Mouse (Mus musculus) heart, embryonic 14.5 days (tissue): ENCODE measurements around the gene Snapc5. TPM values are rescaled to one million over a fixed set of nuclear protein-coding genes. Genes with fewer than 3 reads are reported as not detected.
"Not testable (repeated sequence)": the region's sequence is repeated elsewhere in the genome, so short reads cannot be mapped to it uniquely, and the experiment has no call there.

ENCODE experiments used
- ATAC-seq: fragments of 200-750 bp; cut with Nextera tagmentation; 2 replicates; pipeline ENCODE4 v1.8.0; 2017; ENCODE audit warnings: low read depth, moderate TSS enrichment; ENCODE audit not compliant: insufficient number of reproducible peaks, insufficient read depth, low FRiP score
- H3K27ac ChIP-seq, 2 experiments: fragments of 200-500 bp in 1 of 2; fragments of 300-500 bp in 1 of 2; sonication (generic) in 1 of 2; replicated peaks in 1 of 2; 2 replicates each; pipeline ENCODE4 v1.5.1; 2012 to 2014; ENCODE audit warnings: low read depth in 2 of 2, low read length in 2 of 2, control low read depth in 1 of 2, mild to moderate bottlenecking in 1 of 2, mixed read lengths in 1 of 2; ENCODE audit not compliant: control insufficient read depth in 1 of 2, insufficient read depth in 1 of 2
- H3K27me3 ChIP-seq: fragments of 300-500 bp; sonication (generic); 2 replicates; pipeline ENCODE4 v1.6.1; 2014; ENCODE audit warnings: mild to moderate bottlenecking, low read length, control low read depth; ENCODE audit not compliant: control insufficient read depth, insufficient read depth
- H3K36me3 ChIP-seq: fragments of 300-500 bp; sonication (generic); 2 replicates; pipeline ENCODE4 v1.6.1; 2014; ENCODE audit warnings: mild to moderate bottlenecking, control low read depth, low read length, mixed read lengths; ENCODE audit not compliant: control insufficient read depth, insufficient read depth
- H3K4me1 ChIP-seq, 2 experiments: fragments of 200-500 bp in 1 of 2; fragments of 300-500 bp in 1 of 2; sonication (generic) in 1 of 2; 2 replicates each; pipeline ENCODE4 v1.6.1; 2012 to 2014; ENCODE audit warnings: low read length in 2 of 2, control low read depth in 1 of 2, mixed read lengths in 1 of 2; ENCODE audit not compliant: control insufficient read depth in 2 of 2, insufficient read depth in 2 of 2
- H3K4me2 ChIP-seq: fragments of 300-500 bp; sonication (generic); 2 replicates; pipeline ENCODE4 v1.6.1; 2014; ENCODE audit warnings: mild to moderate bottlenecking, low read length
- H3K4me3 ChIP-seq, 2 experiments: fragments of 200-500 bp in 1 of 2; fragments of 300-500 bp in 1 of 2; sonication (generic) in 1 of 2; 2 replicates each; pipeline ENCODE4 v1.5.1; 2012 to 2014; ENCODE audit warnings: low read length in 2 of 2, mild to moderate bottlenecking in 2 of 2, control low read depth in 1 of 2, low read depth in 1 of 2, moderate library complexity in 1 of 2; ENCODE audit not compliant: control insufficient read depth in 1 of 2, insufficient read depth in 1 of 2
- H3K9ac ChIP-seq: fragments of 300-500 bp; sonication (generic); 2 replicates; pipeline ENCODE4 v1.6.1; 2014; ENCODE audit warnings: mild to moderate bottlenecking, low read length
- H3K9me3 ChIP-seq: fragments of 300-500 bp; sonication (generic); 2 replicates; pipeline ENCODE4 v1.6.1; 2016; ENCODE audit warnings: low read length, control low read depth; ENCODE audit not compliant: control insufficient read depth
- WGBS: fragments of 180-500 bp; shearing (Covaris S2); extraction: QIAGEN DNeasy Blood & Tissue Kit; methylation state at CpG from one replicate; pipeline ENCODE4 v1.1.7; 2014; 5-methylcytosine and 5-hydroxymethylcytosine counted together
- polyA plus RNA-seq: library from polyadenylated mRNA; unstranded; fragments of >200 nt; fragmentation: Nextera tagmentation; extraction: Ambion mirVana; gene quantifications from 2 replicates; pipeline ENCODE4 v1.2.1, GENCODE M21; 2014

Gene Snapc5
- 27.6 and 29.8 TPM in 2 replicates for polyA plus RNA-seq

DNA sequence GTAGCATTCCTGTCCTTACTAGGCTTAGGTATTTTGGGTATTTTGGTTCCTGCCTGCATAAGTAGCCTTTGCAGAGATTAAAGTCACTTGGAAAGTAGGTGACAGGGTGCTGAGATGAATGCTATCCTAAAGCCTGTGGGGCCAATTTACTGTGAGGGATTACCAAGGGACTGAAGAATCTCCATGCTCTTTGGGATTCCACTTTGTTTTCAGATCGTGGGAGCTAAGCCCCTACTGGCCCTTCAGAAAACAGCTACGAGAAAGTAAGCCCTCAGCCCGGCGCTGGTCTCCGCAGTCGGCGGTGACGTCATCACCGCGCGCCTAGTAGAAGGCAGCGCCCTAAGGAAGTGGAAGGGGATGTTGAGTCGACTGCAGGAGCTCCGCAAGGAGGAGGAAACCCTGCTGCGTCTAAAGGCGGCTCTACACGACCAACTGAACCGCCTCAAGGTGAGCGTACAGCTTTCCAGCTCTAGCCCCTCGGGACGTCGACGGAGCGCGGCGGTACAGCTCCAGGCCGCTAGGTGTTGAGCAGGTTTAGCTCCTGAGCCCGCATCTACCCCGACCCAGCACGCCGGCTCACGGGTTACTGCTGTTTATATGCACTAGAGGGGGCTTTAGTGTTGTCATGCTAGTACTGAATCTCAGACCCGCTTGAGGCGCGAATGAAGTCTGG lies at the start of gene Snapc5:
Snapc5 (plus strand) TSS at position 301 of the 673 bp plus-strand sequence.
- peak; percentile 89 for ATAC-seq
- under 1% methylated on average over 35 of the region's 35 CpGs for WGBS
- Histone ChIP-seq H3K27ac (peak within 1 kb of the TSS; percentile 81 to 89), H3K4me2 (peak within 1 kb of the TSS; percentile 75), H3K9me3 (no peaks in the 10 kb centered on the region), H3K27me3 (no peaks in the 10 kb centered on the region), H3K4me3 (peak within 1 kb of the TSS; percentile 64 to 93), H3K36me3 (peaks cover 79% of the 10 kb centered on the region), H3K9ac (peak within 1 kb of the TSS; percentile 77), H3K4me1 (peaks cover 2 to 27% of the 10 kb centered on the region in 2 experiments; a peak in 3 of 4 replicates)

DNA sequence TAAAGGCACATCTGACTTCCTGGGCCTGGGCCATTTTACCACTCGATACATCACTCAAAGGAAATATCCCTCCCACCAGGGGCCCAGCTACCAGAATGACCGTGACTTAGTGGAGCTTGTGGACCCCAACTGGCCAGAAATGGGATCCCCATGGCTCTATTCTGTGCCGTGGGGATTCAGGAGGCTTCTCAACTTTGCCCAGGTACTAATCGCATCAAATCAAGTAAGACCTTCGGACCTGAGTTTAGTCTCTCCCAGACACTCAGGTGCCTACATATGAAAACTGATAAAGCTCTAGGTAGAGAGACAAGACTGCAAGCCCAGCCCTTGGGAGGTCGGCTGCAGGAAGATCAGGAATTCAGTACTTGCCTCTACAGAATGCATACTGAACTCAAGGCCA lies 47.5 kb upstream of the Snapc5 start:
- 79% methylated on average over 6 of the region's 6 CpGs for whole genome bisulfite sequencing
- Histone ChIP-seq H3K9me3 (no peaks in the 10 kb centered on the region), H3K9ac (no peak overlapping the region), H3K36me3 (peaks cover 9% of the 10 kb centered on the region), H3K4me3 (no peak overlapping the region), H3K4me2 (no peak overlapping the region), H3K27ac (no peak overlapping the region), H3K27me3 (no peaks in the 10 kb centered on the region), H3K4me1 (no peaks in the 10 kb centered on the region)
- no peak for ATAC-seq

DNA sequence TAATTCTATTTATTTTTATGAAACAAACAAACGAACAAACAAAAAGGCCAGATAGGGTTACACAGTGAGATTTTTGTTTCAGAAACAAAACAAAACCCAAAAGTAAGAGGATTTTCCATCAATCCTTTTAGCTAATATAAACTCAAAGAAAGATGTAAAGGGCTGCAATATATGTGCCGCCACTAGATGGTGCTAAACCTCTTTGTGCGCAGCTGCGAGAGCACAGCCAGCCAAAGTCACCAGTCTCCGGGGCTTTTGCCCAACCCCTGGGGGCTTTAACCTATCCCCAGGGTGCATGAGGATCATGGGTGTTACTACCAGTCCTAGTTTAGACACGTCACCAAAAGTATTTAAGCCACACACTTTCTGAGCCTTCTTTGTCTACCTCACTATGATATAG lies 40.2 kb upstream of the Snapc5 start:
- not testable (repeated sequence) for H3K9me3 ChIP-seq, H3K27me3 ChIP-seq, H3K4me1 ChIP-seq, H3K27ac ChIP-seq, H3K4me3 ChIP-seq, H3K9ac ChIP-seq, H3K4me2 ChIP-seq, ATAC-seq
- peaks cover 62% of the 10 kb centered on the region for H3K36me3 ChIP-seq
- WGBS: 6% methylated on average over 6 of the region's 6 CpGs

DNA sequence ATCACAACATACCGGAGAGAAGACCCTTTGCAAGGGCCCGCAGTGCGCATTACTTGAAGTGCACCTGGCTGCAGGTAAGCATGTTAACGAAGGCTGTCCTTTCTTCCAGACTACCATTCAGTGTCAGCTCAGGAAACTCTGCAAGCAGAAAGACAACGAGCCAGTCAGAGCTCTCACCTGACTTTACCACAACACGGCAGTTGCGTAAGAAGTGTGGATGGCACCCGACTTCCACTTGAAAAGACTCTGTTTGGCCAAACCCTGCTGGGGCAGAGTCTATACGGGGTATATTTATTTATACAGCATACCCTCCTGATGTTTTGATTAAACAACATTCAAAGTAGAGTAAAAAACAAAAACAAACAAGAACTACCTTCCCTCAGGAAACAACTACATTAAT lies 39.2 kb upstream of the Snapc5 start:
- H3K27ac ChIP-seq: no peak overlapping the region
- no peaks in the 10 kb centered on the region for H3K9me3 ChIP-seq
- 92% methylated on average over 9 of the region's 9 CpGs for WGBS
- no peak overlapping the region for H3K4me3 ChIP-seq
- H3K9ac ChIP-seq: no peak overlapping the region
- peaks cover 69% of the 10 kb centered on the region for H3K36me3 ChIP-seq
- H3K4me2 ChIP-seq: no peak overlapping the region
- H3K4me1 ChIP-seq: no peaks in the 10 kb centered on the region
- ATAC-seq: no peak
- H3K27me3 ChIP-seq: no peaks in the 10 kb centered on the region

DNA sequence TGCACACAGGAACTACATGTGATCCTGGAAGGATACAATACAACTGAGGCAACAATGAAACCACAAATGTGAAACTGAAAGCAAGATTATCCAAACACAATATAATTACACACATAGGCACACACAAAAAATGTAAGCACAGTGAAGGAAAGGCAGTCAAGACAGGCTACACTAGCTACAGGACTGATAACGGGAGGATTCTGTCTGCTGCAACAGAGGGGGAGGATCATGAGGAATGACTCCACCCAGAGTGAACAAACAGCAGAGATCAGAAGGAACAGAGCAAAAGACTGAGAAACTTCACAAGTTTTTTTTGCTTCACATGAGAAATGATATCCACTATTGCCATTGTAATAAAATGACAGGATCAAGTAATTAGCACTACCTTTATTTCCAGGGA lies 22.4 kb upstream of the Snapc5 start:
- Histone ChIP-seq H3K4me1 (no peaks in the 10 kb centered on the region), H3K9me3 (no peaks in the 10 kb centered on the region), H3K36me3 (peaks cover 88% of the 10 kb centered on the region), H3K4me2 (no peak overlapping the region), H3K27ac (no peak overlapping the region), H3K9ac (no peak overlapping the region), H3K4me3 (no peak overlapping the region), H3K27me3 (no peaks in the 10 kb centered on the region)
- no peak for ATAC-seq
- 74% methylated on average over 1 of the region's 1 CpGs for WGBS

DNA sequence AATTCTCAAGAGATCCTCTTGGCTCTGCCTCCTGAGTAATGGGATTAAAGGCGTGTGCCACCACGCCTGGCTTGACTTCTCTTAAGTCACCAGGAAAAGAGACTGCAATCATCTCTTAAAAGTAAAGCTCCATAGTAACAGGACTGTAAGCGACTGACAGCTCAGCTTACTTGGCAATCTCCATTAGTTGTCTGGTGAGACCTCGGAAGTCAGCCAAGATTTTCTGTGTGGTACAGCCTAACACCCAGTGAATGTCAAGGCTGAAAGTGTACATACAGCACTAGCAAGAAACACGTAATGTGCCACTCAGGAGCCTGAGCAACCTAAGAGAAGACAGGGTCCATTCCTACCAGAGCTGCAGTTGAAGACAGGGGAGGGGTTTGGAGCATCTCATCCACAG lies 18.6 kb upstream of the Snapc5 start:
- H3K27ac ChIP-seq: no peak overlapping the region
- H3K4me2 ChIP-seq: no peak overlapping the region
- H3K9me3 ChIP-seq: no peaks in the 10 kb centered on the region
- H3K27me3 ChIP-seq: no peaks in the 10 kb centered on the region
- H3K9ac ChIP-seq: no peak overlapping the region
- ATAC-seq: no peak
- no peak overlapping the region for H3K4me3 ChIP-seq
- 90% methylated on average over 5 of the region's 5 CpGs for WGBS
- no peaks in the 10 kb centered on the region for H3K4me1 ChIP-seq
- H3K36me3 ChIP-seq: peaks cover 91% of the 10 kb centered on the region

DNA sequence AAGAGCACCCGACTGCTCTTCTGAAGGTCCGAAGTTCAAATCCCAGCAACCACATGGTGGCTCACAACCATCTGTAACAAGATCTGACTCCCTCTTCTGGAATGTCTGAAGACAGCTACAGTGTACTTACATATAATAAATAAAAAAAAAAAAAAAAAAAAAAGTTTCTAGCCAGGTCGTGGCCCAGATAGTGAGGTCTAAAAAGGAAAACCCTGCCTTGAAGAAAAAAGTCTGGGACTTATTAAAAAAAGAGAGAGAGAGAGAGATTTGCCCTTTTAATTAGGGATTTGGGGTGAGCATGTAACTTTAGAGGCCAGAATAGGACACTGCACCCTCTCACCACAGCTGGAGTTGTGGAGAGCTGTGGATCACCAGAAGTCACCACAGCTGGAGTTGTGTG lies 9.1 kb upstream of the Snapc5 start:
- H3K27ac ChIP-seq, H3K9ac ChIP-seq, H3K4me2 ChIP-seq, ATAC-seq, H3K9me3 ChIP-seq, H3K27me3 ChIP-seq, H3K4me3 ChIP-seq: not testable (repeated sequence)
- H3K4me1 ChIP-seq: peaks cover 0 to 16% of the 10 kb centered on the region in 2 experiments; a peak in 3 of 4 replicates
- peaks cover 37% of the 10 kb centered on the region for H3K36me3 ChIP-seq
- WGBS: 100% methylated on average over 3 of the region's 3 CpGs
